Comparison of ENCODE assay signal across 11 mouse cellular contexts in the genomic region with DNA sequence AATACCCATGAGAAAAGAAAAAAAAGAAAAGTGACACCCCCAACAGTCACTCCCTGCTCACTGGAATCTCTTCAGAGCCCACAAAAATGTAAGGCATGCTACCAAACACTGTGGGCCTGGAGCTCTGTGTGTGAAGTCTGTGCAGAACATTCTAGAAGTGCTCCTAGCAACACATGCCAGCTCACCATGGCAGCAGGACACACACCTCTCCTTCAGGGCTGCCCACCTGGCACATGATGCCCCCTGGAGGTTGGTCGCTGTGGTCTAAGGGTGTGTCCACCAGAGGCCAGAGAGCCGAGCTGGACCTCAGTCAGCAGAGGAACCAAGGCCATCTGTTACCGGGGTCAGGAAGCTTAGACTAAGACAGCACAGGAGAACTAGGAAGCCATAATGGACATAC. TPM values are rescaled to one million over a fixed set of nuclear protein-coding genes. Genes with fewer than 3 reads are reported as not detected.
DNase-seq lines count a peak whose midpoint lies in the region; ATAC-seq and TF ChIP-seq lines count a peak whose summit lies in the region.
"Had no signal": no experiment of that assay in that cellular context is flagged by ENCODE, and none has a peak within 500 bp of the region (broad histone marks: within the 10 kb centered on the region; RNA-seq: fewer than 3 reads in every experiment).

No protein-coding gene starts in this region.

- no peak overlapping the region for H3K27ac ChIP-seq in intestine, postnatal 0 days (ENCODE audit: low read depth, low read length)
- H3K27ac ChIP-seq in intestine, embryonic 16.5 days (ENCODE audit: low read length), result no peak overlapping the region
- peak overlapping the region; percentile 2; the same call in 1 of the 2 replicates for H3K27ac ChIP-seq in bone marrow, adult 2 months (ENCODE audit: control insufficient read depth, insufficient read depth, low read depth, low read length, poor library complexity)
- H3K27ac ChIP-seq: limb, embryonic 12.5 days had no signal

- H3K36me3 ChIP-seq in intestine, postnatal 0 days (ENCODE audit: control insufficient read depth, insufficient read depth), result no peaks in the 10 kb centered on the region; the same call in 1 of the 2 replicates
- H3K36me3 ChIP-seq in intestine, embryonic 16.5 days (ENCODE audit: control insufficient read depth, insufficient read depth, low read length), result no peaks in the 10 kb centered on the region
- H3K36me3 ChIP-seq: limb, embryonic 12.5 days had no signal

- no peaks in the 10 kb centered on the region for H3K27me3 ChIP-seq in intestine, postnatal 0 days (replicated peaks; ENCODE audit: control insufficient read depth, insufficient read depth, low read length)
- H3K27me3 ChIP-seq in intestine, embryonic 16.5 days (replicated peaks; ENCODE audit: control insufficient read depth, insufficient read depth, low read length), result no peaks in the 10 kb centered on the region
- H3K27me3 ChIP-seq: limb, embryonic 12.5 days had no signal

- TF ChIP-seq CTCF in intestine, postnatal 0 days (IDR thresholded peaks at IDR 0.05; ENCODE audit: low read depth), result peak; percentile 33
- peak; percentile 41; the same call in 1 of the 2 replicates for TF ChIP-seq CTCF in bone marrow, adult 2 months (IDR thresholded peaks at IDR 0.05; ENCODE audit: control insufficient read depth, insufficient read depth, low read length)

- H3K4me3 ChIP-seq in intestine, postnatal 0 days (ENCODE audit: low read depth, low read length), result no peak overlapping the region
- H3K4me3 ChIP-seq in intestine, embryonic 16.5 days (ENCODE audit: low read length), result no peak overlapping the region
- no peak overlapping the region for H3K4me3 ChIP-seq in bone marrow, adult 2 months (replicated peaks; ENCODE audit: control insufficient read depth, low read depth, low read length)
- H3K4me3 ChIP-seq: limb, embryonic 12.5 days had no signal

- TF ChIP-seq POLR2A in bone marrow, adult 2 months (IDR thresholded peaks at IDR 0.05; ENCODE audit: borderline replicate concordance, control insufficient read depth, low read depth, low read length), result no peak

- 60% methylated on average over 3 of the region's 3 CpGs for WGBS in intestine, postnatal 0 days
- 70% methylated on average over 3 of the region's 3 CpGs for WGBS in intestine, embryonic 16.5 days
- 38% methylated on average over 3 of the region's 3 CpGs for WGBS in bone marrow, adult 2 months

- peaks cover 18% of the 10 kb centered on the region; the same call in 1 of the 2 replicates for H3K4me1 ChIP-seq in intestine, postnatal 0 days (replicated peaks; ENCODE audit: control insufficient read depth, insufficient read depth, low read length)
- peaks cover 26% of the 10 kb centered on the region for H3K4me1 ChIP-seq in intestine, embryonic 16.5 days (ENCODE audit: control insufficient read depth, insufficient read depth, low read length)
- H3K4me1 ChIP-seq in bone marrow, adult 2 months (ENCODE audit: control insufficient read depth, insufficient read depth, low read length), result peaks cover 20% of the 10 kb centered on the region

- H3K9ac ChIP-seq in intestine, postnatal 0 days (ENCODE audit: low read depth, low read length), result no peak overlapping the region
- H3K9ac ChIP-seq in intestine, embryonic 16.5 days (ENCODE audit: low read depth, low read length), result no peak overlapping the region
- H3K9ac ChIP-seq: limb, embryonic 12.5 days had no signal

- H3K4me2 ChIP-seq in intestine, postnatal 0 days (replicated peaks; ENCODE audit: low read depth), result no peak overlapping the region
- H3K4me2 ChIP-seq in intestine, embryonic 16.5 days (ENCODE audit: low read depth, low read length), result no peak overlapping the region
- H3K4me2 ChIP-seq: limb, embryonic 12.5 days had no signal

- DNase-seq in 3T3-L1 (ENCODE audit: low read depth, low spot score), result peak; percentile 94
- peak; percentile 45 for DNase-seq in fibroblast of lung, adult 2 months (ENCODE audit: low read depth)
- DNase-seq in frontal cortex, postnatal 36 days (ENCODE audit: low spot score in 2 of 2), result no peak
- DNase-seq: kidney, adult 9 months had no signal

- no peak for ATAC-seq in intestine, postnatal 0 days
- ATAC-seq in intestine, embryonic 16.5 days, result no peak
- no peak for ATAC-seq in CD4-positive, CD25-positive, alpha-beta regulatory T cell, adult 4 months
- ATAC-seq in granulocyte monocyte progenitor cell, adult 5-6 weeks (replicated peaks; ENCODE audit: poor library complexity, severe bottlenecking), result no peak

- no peaks in the 10 kb centered on the region for H3K9me3 ChIP-seq in intestine, postnatal 0 days (ENCODE audit: control insufficient read depth)
- no peaks in the 10 kb centered on the region for H3K9me3 ChIP-seq in intestine, embryonic 16.5 days (ENCODE audit: control insufficient read depth, low read length)
- H3K9me3 ChIP-seq: limb, embryonic 12.5 days had no signal

RNA-seq across cellular contexts. Expression of a gene that starts 3.3 kb away (rescaled TPM):
- polyA plus RNA-seq in intestine, postnatal 0 days (2015; fragmentation: Nextera tagmentation; extraction: Ambion mirVana), result 16.1 and 17.4 TPM in 2 replicates
- polyA plus RNA-seq in intestine, embryonic 16.5 days (2015; fragmentation: Nextera tagmentation; extraction: Ambion mirVana), result 4.2 TPM in 2 replicates
- 12.7 and 47.1 TPM in 2 replicates for polyA plus RNA-seq in bone marrow, adult 2 months (2011; ENCODE audit: insufficient read depth, insufficient read length, low replicate concordance, missing spikeins)
- polyA plus RNA-seq in CD4-positive, CD25-positive, alpha-beta regulatory T cell, adult 4 months (2017; shearing (Covaris generic)), result under 1 TPM in 1 of 2 experiments, not detected in 1; 0.85 TPM
- 5.9 and 8.4 TPM in 2 replicates for total RNA-seq in granulocyte monocyte progenitor cell, adult 5-6 weeks (2014; fragmentation: Nextera tagmentation)
- 8.4 and 14.1 TPM in 2 replicates for total RNA-seq in granulocyte monocyte progenitor cell, adult 5-6 weeks (2017)

RNA-seq across cellular contexts. Expression of a gene that starts 8.7 kb away (rescaled TPM):
- polyA plus RNA-seq in intestine, postnatal 0 days (2015; fragmentation: Nextera tagmentation; extraction: Ambion mirVana), result 28.3 and 29.2 TPM in 2 replicates
- 27.0 and 29.8 TPM in 2 replicates for polyA plus RNA-seq in intestine, embryonic 16.5 days (2015; fragmentation: Nextera tagmentation; extraction: Ambion mirVana)
- polyA plus RNA-seq in bone marrow, adult 2 months (2011; ENCODE audit: insufficient read depth, insufficient read length, low replicate concordance, missing spikeins), result 80.1 and 177 TPM in 2 replicates
- 10 to 100 TPM; 20.8 to 54.2 TPM for polyA plus RNA-seq in CD4-positive, CD25-positive, alpha-beta regulatory T cell, adult 4 months (2017; shearing (Covaris generic))
- total RNA-seq in granulocyte monocyte progenitor cell, adult 5-6 weeks (2014; fragmentation: Nextera tagmentation), result 162 and 191 TPM in 2 replicates
- 205 and 220 TPM in 2 replicates for total RNA-seq in granulocyte monocyte progenitor cell, adult 5-6 weeks (2017)

RNA-seq across cellular contexts. Expression of a gene that starts 13.7 kb away (rescaled TPM):
- 303 and 317 TPM in 2 replicates for polyA plus RNA-seq in intestine, postnatal 0 days (2015; fragmentation: Nextera tagmentation; extraction: Ambion mirVana)
- polyA plus RNA-seq in intestine, embryonic 16.5 days (2015; fragmentation: Nextera tagmentation; extraction: Ambion mirVana), result 412 and 424 TPM in 2 replicates
- polyA plus RNA-seq in bone marrow, adult 2 months (2011; ENCODE audit: insufficient read depth, insufficient read length, low replicate concordance, missing spikeins), result 41.6 and 58.3 TPM in 2 replicates
- 100 to 1,000 TPM; 219 to 234 TPM for polyA plus RNA-seq in CD4-positive, CD25-positive, alpha-beta regulatory T cell, adult 4 months (2017; shearing (Covaris generic))
- total RNA-seq in granulocyte monocyte progenitor cell, adult 5-6 weeks (2014; fragmentation: Nextera tagmentation), result 157 and 158 TPM in 2 replicates
- 89.0 and 91.9 TPM in 2 replicates for total RNA-seq in granulocyte monocyte progenitor cell, adult 5-6 weeks (2017)

RNA-seq across cellular contexts. Expression of a gene that starts 19.3 kb away (rescaled TPM):
- 76.2 and 83.0 TPM in 2 replicates for polyA plus RNA-seq in intestine, postnatal 0 days (2015; fragmentation: Nextera tagmentation; extraction: Ambion mirVana)
- polyA plus RNA-seq in intestine, embryonic 16.5 days (2015; fragmentation: Nextera tagmentation; extraction: Ambion mirVana), result 73.3 and 84.5 TPM in 2 replicates
- 116 and 292 TPM in 2 replicates for polyA plus RNA-seq in bone marrow, adult 2 months (2011; ENCODE audit: insufficient read depth, insufficient read length, low replicate concordance, missing spikeins)
- 100 to 1,000 TPM in 1 of 2 experiments, 10 to 100 TPM in 1; 51.3 to 100 TPM for polyA plus RNA-seq in CD4-positive, CD25-positive, alpha-beta regulatory T cell, adult 4 months (2017; shearing (Covaris generic))
- 165 and 253 TPM in 2 replicates for total RNA-seq in granulocyte monocyte progenitor cell, adult 5-6 weeks (2014; fragmentation: Nextera tagmentation)
- 159 and 178 TPM in 2 replicates for total RNA-seq in granulocyte monocyte progenitor cell, adult 5-6 weeks (2017)

RNA-seq across cellular contexts. Expression of a gene that starts 32.2 kb away (rescaled TPM):
- polyA plus RNA-seq in intestine, postnatal 0 days (2015; fragmentation: Nextera tagmentation; extraction: Ambion mirVana), result not detected in 2 replicates
- not detected in 2 replicates for polyA plus RNA-seq in intestine, embryonic 16.5 days (2015; fragmentation: Nextera tagmentation; extraction: Ambion mirVana)
- polyA plus RNA-seq in bone marrow, adult 2 months (2011; ENCODE audit: insufficient read depth, insufficient read length, low replicate concordance, missing spikeins), result 1.6 and 4.4 TPM in 2 replicates
- polyA plus RNA-seq in CD4-positive, CD25-positive, alpha-beta regulatory T cell, adult 4 months (2017; shearing (Covaris generic)), result not detected
- not detected in 2 replicates for total RNA-seq in granulocyte monocyte progenitor cell, adult 5-6 weeks (2014; fragmentation: Nextera tagmentation)
- not detected in 2 replicates for total RNA-seq in granulocyte monocyte progenitor cell, adult 5-6 weeks (2017)
- total RNA-seq: ES-E14 had no signal
- polyA plus RNA-seq: limb, embryonic 12.5 days had no signal

Comparison
In these comparisons a context has a peak if more than half of its experiments do, and no peak if none do; other contexts are left out.
1. DNase-seq: peak in 3T3-L1 (single experiment) and fibroblast of lung, adult 2 months (single experiment); none in frontal cortex, postnatal 36 days (0 of 2).